Mouse (Mus musculus) forebrain, embryonic 14.5 days (tissue): ENCODE measurements around the gene Tmem50a. TPM values are rescaled to one million over a fixed set of nuclear protein-coding genes. Genes with fewer than 3 reads are reported as not detected.

ENCODE experiments used
- ATAC-seq: fragments of 200-750 bp; cut with Nextera tagmentation; 2 replicates; pipeline ENCODE4 v1.8.0; 2017; ENCODE audit warnings: mild to moderate bottlenecking, moderate library complexity
- DNase-seq: peaks from one replicate; pipeline ENCODE4 v3.0.0-alpha.2; 2015; ENCODE audit warnings: low spot score
- H3K27ac ChIP-seq: fragments of 300-500 bp; sonication (generic); 2 replicates; pipeline ENCODE4 v1.5.1; 2014; ENCODE audit warnings: low read depth, mild to moderate bottlenecking, control low read depth, low read length, moderate library complexity
- H3K27me3 ChIP-seq: fragments of 300-500 bp; sonication (generic); replicated peaks from 2 replicates; pipeline ENCODE4 v1.6.1; 2014; ENCODE audit warnings: low read length, control low read depth, mixed read lengths; ENCODE audit not compliant: control insufficient read depth, insufficient read depth
- H3K36me3 ChIP-seq: fragments of 300-500 bp; sonication (generic); 2 replicates; pipeline ENCODE4 v1.6.1; 2014; ENCODE audit warnings: low read length, control low read depth; ENCODE audit not compliant: control insufficient read depth, insufficient read depth
- H3K4me1 ChIP-seq: fragments of 300-500 bp; sonication (generic); 2 replicates; pipeline ENCODE4 v1.6.1; 2014; ENCODE audit warnings: antibody characterized with exemption, low read length, control low read depth; ENCODE audit not compliant: control insufficient read depth, insufficient read depth
- H3K4me2 ChIP-seq: fragments of 300-500 bp; sonication (generic); 2 replicates; pipeline ENCODE4 v1.6.1; 2014; ENCODE audit warnings: mild to moderate bottlenecking, control low read depth, low read length
- H3K4me3 ChIP-seq: fragments of 300-500 bp; sonication (generic); 2 replicates; pipeline ENCODE4 v1.5.1; 2014; ENCODE audit warnings: low read depth, low read length, control low read depth
- H3K9ac ChIP-seq: fragments of 300-500 bp; sonication (generic); 2 replicates; pipeline ENCODE4 v1.6.1; 2014; ENCODE audit warnings: mild to moderate bottlenecking, low read length, control low read depth, moderate library complexity
- H3K9me3 ChIP-seq: fragments of 300-500 bp; sonication (generic); replicated peaks from 2 replicates; pipeline ENCODE4 v1.6.1; 2016; ENCODE audit warnings: low read length, control low read depth, mixed read lengths; ENCODE audit not compliant: control insufficient read depth
- WGBS: fragments of 180-500 bp; shearing (Covaris S2); extraction: QIAGEN DNeasy Blood & Tissue Kit; methylation state at CpG from one replicate; pipeline ENCODE4 v1.1.7; 2014; 5-methylcytosine and 5-hydroxymethylcytosine counted together
- polyA plus RNA-seq: library from polyadenylated mRNA; unstranded; fragments of >200 nt; fragmentation: Nextera tagmentation; extraction: Ambion mirVana; gene quantifications from 2 replicates; pipeline ENCODE4 v1.2.1, GENCODE M21; 2014

Tmem50a gene
- polyA plus RNA-seq, 1 experiment from 2014 or later = 166 TPM

DNA sequence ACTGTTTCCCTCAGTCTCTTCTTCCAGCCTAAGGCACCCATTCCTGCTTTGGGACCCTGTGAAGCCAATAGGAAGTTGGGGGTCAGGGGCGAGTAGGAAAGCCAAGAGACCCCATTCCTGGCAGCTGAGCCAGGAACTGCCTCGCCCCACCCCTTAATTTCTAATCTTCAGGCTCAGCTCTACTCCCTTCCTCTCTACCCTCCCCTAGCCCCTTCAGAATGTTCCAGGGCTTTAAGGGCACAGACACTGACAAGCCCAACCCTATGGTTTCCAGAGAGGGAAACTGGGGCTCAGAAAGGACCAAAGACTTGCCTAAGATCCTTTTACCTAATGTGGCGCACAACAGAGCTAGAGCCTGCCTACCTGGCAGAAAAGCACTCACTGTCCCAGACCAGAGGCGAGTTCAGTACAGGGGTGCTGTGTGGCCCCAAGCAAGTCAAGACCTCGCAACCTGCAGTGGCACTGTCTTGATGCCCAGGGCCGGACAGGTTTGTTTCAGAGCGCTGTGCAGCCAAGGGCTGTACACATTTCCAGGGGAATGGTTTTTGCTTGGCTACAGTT, 44.9 kb downstream of the Tmem50a start:
- H3K4me2 ChIP-seq = no peak overlapping the region
- no peak overlapping the region for H3K4me3 ChIP-seq
- peaks cover 13% of the 10 kb centered on the region; the same call in 1 of the 2 replicates for H3K27me3 ChIP-seq
- H3K9ac ChIP-seq = no peak overlapping the region
- H3K9me3 ChIP-seq = no peaks in the 10 kb centered on the region
- ATAC-seq (no peak), DNase-seq (no peak)
- no peak overlapping the region for H3K27ac ChIP-seq
- H3K36me3 ChIP-seq = no peaks in the 10 kb centered on the region
- H3K4me1 ChIP-seq = no peaks in the 10 kb centered on the region
- WGBS = 44% methylated on average over 7 of the region's 7 CpGs

DNA sequence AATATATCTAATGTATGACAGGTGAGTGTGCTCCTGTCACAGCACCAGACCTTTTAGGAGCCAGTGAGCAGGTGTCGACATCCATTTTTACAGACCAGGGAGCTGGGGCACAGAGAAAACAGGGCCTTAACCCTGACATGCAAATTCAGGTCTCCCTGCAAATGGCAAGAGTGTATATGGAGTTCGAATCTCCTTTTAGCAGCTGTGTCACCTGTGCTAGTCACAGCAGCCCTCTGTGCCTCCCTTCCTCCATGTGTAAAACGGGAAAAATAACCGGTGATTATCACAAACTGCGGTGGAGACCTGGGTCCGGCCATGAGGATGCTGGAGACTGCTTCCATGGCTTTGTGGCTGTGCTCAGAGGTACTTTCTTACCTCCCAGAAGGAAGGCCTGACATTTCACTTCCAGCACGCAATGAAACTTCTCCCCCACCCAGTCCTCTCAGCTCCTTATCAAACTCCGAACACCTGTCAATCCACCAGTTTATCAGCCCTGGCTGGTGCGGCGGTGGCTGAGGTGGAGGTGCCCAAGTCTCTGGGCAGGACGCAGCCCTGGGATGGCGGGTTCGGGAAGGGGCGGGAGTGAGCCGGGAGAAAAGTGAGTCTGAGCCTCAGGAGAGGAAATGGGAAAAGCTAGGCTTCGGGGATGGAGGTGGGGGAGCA, 45.6 kb downstream of the Tmem50a start:
- Histone ChIP-seq H3K4me3 (no peak overlapping the region), H3K9me3 (no peaks in the 10 kb centered on the region), H3K4me1 (no peaks in the 10 kb centered on the region), H3K4me2 (no peak overlapping the region), H3K27ac (no peak overlapping the region), H3K27me3 (peaks cover 13% of the 10 kb centered on the region; the same call in 1 of the 2 replicates), H3K9ac (no peak overlapping the region), H3K36me3 (no peaks in the 10 kb centered on the region)
- WGBS = 12% methylated on average over 16 of the region's 16 CpGs
- no peak for DNase-seq
- ATAC-seq = no peak

DNA sequence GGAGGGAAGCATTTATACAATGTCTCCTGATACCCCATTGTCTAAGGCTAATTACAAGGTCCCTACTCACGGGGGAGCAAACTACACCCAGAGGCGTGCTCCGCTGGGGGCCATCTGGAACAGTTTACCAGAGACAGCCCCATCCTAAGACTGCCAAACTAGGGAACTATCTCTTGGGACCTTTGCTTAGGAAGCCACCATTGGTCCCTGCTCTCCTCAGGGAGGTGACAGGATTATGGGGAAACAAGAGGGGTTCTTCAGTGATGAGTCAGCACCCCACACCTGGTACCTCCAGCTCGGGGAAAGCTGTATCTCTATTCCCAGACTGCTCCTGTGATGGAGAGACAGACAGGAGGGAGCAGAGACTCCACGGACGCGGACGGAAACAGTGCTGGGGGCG, 46.3 kb downstream of the Tmem50a start:
- peaks cover 13% of the 10 kb centered on the region; the same call in 1 of the 2 replicates for H3K27me3 ChIP-seq
- no peak overlapping the region for H3K9ac ChIP-seq
- ATAC-seq (no peak), DNase-seq (no peak)
- no peak overlapping the region for H3K27ac ChIP-seq
- no peaks in the 10 kb centered on the region for H3K4me1 ChIP-seq
- H3K4me2 ChIP-seq = no peak overlapping the region
- 23% methylated on average over 9 of the region's 9 CpGs for WGBS
- no peaks in the 10 kb centered on the region for H3K36me3 ChIP-seq
- no peaks in the 10 kb centered on the region for H3K9me3 ChIP-seq
- H3K4me3 ChIP-seq = no peak overlapping the region

DNA sequence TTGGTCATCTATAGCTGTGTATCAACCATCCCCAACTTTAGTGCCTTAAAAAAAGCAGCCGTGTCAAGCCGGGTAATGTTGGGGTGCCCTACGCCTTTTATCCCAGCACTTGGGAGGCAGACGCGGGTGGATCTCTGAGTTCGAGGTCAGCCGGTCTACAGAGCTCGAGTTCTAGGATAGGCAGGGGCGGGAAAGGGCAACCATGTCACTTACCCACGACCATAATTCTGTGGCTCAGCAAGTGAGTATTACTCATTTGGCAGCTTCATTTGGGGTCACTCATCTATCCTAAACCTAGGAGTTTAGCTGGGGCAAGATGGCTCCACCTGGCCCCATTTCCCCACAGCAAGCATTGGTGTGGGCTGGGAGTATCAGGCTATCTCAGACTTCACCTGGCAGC, 46.8 kb downstream of the Tmem50a start:
- Histone ChIP-seq H3K27ac (no peak overlapping the region), H3K36me3 (no peaks in the 10 kb centered on the region), H3K9ac (no peak overlapping the region), H3K9me3 (no peaks in the 10 kb centered on the region), H3K4me3 (no peak overlapping the region), H3K4me2 (no peak overlapping the region), H3K4me1 (no peaks in the 10 kb centered on the region), H3K27me3 (peaks cover 13% of the 10 kb centered on the region; the same call in 1 of the 2 replicates)
- ATAC-seq = no peak
- WGBS = 88% methylated on average over 10 of the region's 10 CpGs
- no peak for DNase-seq

DNA sequence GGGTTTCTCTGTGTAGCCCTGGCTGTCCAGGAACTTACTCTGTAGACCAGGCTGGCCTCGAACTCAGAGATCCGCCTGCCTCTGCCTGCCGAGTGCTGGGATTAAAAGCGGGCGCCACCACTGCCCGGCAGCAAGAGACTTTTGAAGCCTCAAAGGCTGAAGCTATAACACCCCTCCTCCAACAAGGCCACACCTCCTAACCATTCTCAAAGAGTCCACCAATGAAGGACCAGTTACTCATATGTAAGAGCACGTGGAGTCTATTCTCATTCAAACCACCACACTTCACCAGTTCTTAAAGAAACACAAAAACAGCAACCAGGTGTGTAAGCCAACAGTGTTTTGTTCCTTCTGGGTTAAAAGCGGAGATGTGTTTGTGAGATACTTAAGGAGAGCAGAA, 47.2 kb downstream of the Tmem50a start:
- 86% methylated on average over 8 of the region's 8 CpGs for WGBS
- no peak overlapping the region for H3K9ac ChIP-seq
- ATAC-seq = no peak
- H3K9me3 ChIP-seq = no peaks in the 10 kb centered on the region
- H3K4me2 ChIP-seq = no peak overlapping the region
- no peaks in the 10 kb centered on the region for H3K36me3 ChIP-seq
- peaks cover 13% of the 10 kb centered on the region; the same call in 1 of the 2 replicates for H3K27me3 ChIP-seq
- H3K27ac ChIP-seq = no peak overlapping the region
- H3K4me1 ChIP-seq = no peaks in the 10 kb centered on the region
- no peak overlapping the region for H3K4me3 ChIP-seq
- no peak for DNase-seq

DNA sequence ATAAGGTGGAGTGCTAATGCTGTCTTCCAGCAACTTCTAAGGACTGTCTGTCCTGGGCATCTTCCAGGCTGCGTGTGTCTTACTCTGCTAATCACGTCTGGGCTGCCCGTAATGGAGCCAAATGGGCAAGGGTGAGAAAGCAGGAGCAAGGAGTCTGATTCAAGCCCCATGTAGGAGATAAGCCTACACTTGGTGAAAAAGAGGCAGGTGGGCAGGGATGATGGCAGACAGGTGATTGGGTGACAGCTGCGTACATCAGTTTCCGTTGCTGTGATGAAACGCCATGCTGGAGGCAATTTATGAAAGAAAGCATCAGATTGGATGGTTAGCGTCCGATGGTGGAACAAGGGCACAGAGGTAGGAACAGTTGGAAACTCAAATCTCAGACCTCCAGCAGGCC, 47.6 kb downstream of the Tmem50a start:
- Histone ChIP-seq H3K4me1 (no peaks in the 10 kb centered on the region), H3K9ac (no peak overlapping the region), H3K4me3 (no peak overlapping the region), H3K27me3 (peaks cover 13% of the 10 kb centered on the region; the same call in 1 of the 2 replicates), H3K27ac (no peak overlapping the region), H3K4me2 (no peak overlapping the region), H3K9me3 (no peaks in the 10 kb centered on the region), H3K36me3 (no peaks in the 10 kb centered on the region)
- WGBS = 92% methylated on average over 8 of the region's 8 CpGs
- no peak for DNase-seq
- ATAC-seq = no peak

DNA sequence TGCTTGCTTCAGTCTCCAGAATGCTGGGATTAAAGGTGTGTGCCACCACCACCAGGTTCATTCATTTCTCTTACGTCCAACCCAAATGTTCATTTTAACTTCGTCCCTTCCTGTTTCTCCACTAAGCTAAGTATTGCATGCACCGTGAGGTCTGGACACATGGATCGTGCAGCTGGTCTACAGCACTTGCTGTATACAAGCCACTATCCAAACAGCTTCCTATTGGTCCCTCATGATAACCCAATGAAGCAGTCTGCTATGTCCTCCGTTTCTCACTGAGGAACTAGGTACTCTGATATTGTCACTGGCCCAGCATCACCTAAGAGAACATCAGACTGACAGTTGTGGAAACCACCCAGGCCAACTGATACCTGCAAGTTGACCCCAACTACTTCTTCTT, 49.0 kb downstream of the Tmem50a start:
- H3K4me2 ChIP-seq = no peak overlapping the region
- H3K9me3 ChIP-seq = no peaks in the 10 kb centered on the region
- peaks cover 13% of the 10 kb centered on the region; the same call in 1 of the 2 replicates for H3K27me3 ChIP-seq
- H3K9ac ChIP-seq = no peak overlapping the region
- no peaks in the 10 kb centered on the region for H3K36me3 ChIP-seq
- no peak for ATAC-seq
- H3K27ac ChIP-seq = no peak overlapping the region
- no peaks in the 10 kb centered on the region for H3K4me1 ChIP-seq
- 91% methylated on average over 5 of the region's 5 CpGs for WGBS
- DNase-seq = no peak
- H3K4me3 ChIP-seq = no peak overlapping the region

DNA sequence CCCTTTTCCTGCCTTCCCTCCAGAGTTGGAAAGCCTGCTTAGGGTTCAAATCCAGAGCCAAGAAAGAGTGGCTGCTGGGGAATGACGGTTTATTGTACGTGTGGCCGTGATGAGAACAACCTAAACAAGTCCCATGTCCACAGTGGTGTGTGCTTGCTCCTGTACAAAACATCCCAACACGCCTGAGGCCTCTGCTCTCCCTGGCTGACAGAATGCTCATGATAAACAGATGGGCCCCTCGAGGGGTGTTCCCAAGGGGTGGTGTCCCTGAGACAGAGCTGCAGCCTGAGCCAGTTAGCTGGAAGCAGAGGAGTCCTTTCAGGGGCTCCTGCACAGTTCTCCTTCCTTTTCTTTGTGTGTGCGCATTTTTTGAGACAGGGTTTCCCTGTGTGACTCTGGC, 49.5 kb downstream of the Tmem50a start:
- DNase-seq (no peak), ATAC-seq (no peak)
- Histone ChIP-seq H3K4me2 (no peak overlapping the region), H3K4me1 (no peaks in the 10 kb centered on the region), H3K36me3 (no peaks in the 10 kb centered on the region), H3K9ac (no peak overlapping the region), H3K9me3 (no peaks in the 10 kb centered on the region), H3K4me3 (no peak overlapping the region), H3K27ac (no peak overlapping the region), H3K27me3 (peaks cover 13% of the 10 kb centered on the region; the same call in 1 of the 2 replicates)
- WGBS = 73% methylated on average over 6 of the region's 6 CpGs

DNA sequence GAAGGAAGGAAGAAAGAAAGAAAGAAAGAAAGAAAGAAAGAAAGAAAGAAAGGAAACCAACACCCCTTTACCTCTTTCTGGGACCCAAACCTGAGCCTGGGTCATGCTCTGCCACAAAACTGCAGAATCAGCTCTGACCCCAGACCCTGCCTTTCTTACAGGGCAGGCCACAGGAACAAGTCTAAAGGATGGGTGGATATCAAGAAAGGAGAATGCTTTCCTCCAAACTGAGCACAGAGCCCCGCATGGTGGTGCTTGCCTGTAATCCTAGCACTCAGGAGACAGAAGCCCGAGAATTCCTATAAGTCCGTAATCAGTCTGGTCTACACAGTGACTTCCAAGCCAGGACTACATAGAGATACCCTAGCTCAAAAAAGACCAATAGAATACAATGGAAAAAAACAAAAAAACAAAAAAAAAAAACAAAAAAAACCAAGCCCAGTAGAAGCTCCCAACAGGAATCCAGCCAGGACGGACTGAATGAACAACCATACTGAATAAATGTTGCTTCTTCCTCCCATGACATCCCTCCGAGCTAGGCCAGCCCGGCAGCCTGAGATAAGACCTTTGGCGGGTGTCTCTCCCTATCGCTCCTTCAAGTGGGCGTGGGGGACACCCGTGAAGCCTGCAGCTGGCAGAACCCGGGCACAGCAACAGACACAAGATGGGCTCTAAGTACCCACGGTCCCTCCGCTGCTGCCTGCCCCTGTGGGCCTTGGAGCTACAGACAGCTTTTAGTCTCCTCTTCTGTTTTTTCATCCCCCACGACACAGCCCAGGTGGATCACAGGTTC, 50.7 kb downstream of the Tmem50a start, which contains the start of gene Rhd:
Gene Rhd (plus strand): TSS at position 600 of the 793 bp plus-strand sequence.
- 67% methylated on average over 14 of the region's 14 CpGs for WGBS
- no peak for ATAC-seq
- H3K4me3 ChIP-seq = no peak within 1 kb of the TSS
- no peak for DNase-seq
- peaks cover 3% of the 10 kb centered on the region; the same call in 1 of the 2 replicates for H3K27me3 ChIP-seq
- H3K27ac ChIP-seq = no peak within 1 kb of the TSS
- no peak within 1 kb of the TSS for H3K9ac ChIP-seq
- no peaks in the 10 kb centered on the region for H3K9me3 ChIP-seq
- no peaks in the 10 kb centered on the region for H3K36me3 ChIP-seq
- H3K4me1 ChIP-seq = no peaks in the 10 kb centered on the region
- H3K4me2 ChIP-seq = no peak within 1 kb of the TSS
